Mouse (Mus musculus) G1E (cell line): ENCODE results near the gene Des.

Source experiments
- CTCF ChIP-seq: IDR thresholded peaks from 2 replicates; pipeline ENCODE4 v1.5.1; 2012; ENCODE audit warnings: low read depth, low read length, inconsistent platforms, mixed read lengths
- GATA1 ChIP-seq: IDR thresholded peaks from 2 replicates; pipeline ENCODE4 v1.6.1; 2012; ENCODE audit warnings: borderline replicate concordance, low read length, inconsistent platforms, mixed read lengths
- GATA2 ChIP-seq: IDR thresholded peaks from 2 replicates; pipeline ENCODE4 v1.6.1; 2012; ENCODE audit warnings: low read depth, low read length, inconsistent platforms, borderline replicate concordance
- POLR2AphosphoS5 ChIP-seq: IDR thresholded peaks from 2 replicates; pipeline ENCODE4 v1.6.1; 2012; ENCODE audit warnings: low read depth, low read length, inconsistent platforms; ENCODE audit not compliant: insufficient replicate concordance
- TAL1 ChIP-seq: conservative IDR thresholded peaks from 2 replicates; pipeline ENCODE4 v1.6.1; 2012; ENCODE audit warnings: low read depth, low read length, inconsistent platforms, mixed read lengths

DNA sequence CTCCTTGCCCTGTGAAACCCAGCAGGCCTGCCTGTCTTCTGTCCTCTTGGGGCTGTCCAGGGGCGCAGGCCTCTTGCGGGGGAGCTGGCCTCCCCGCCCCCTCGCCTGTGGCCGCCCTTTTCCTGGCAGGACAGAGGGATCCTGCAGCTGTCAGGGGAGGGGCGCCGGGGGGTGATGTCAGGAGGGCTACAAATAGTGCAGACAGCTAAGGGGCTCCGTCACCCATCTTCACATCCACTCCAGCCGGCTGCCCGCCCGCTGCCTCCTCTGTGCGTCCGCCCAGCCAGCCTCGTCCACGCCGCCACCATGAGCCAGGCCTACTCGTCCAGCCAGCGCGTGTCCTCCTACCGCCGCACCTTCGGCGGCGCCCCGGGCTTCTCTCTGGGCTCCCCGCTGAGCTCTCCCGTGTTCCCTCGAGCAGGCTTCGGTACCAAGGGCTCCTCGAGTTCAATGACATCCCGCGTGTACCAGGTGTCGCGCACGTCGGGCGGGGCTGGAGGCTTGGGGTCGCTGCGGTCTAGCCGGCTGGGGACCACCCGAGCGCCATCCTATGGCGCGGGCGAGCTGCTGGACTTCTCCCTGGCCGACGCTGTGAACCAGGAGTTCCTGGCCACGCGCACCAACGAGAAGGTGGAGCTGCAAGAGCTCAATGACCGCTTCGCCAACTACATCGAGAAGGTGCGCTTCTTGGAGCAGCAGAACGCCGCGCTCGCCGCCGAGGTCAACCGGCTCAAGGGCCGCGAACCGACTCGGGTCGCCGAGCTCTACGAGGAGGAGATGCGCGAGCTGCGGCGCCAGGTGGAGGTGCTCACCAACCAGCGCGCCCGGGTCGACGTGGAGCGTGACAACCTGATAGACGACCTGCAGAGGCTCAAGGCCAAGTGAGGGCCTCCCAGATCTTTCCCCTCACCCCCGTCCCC, at the start of gene Des:
- no peak for TF ChIP-seq CTCF
- no peak for TF ChIP-seq POLR2AphosphoS5
- no peak for TF ChIP-seq GATA1
- TF ChIP-seq TAL1: no peak
- TF ChIP-seq GATA2: no peak
